Mouse (Mus musculus): ENCODE results near the gene Pla1a. TPM values are rescaled to one million over a fixed set of nuclear protein-coding genes. Genes with fewer than 3 reads are reported as not detected.

The Pla1a gene
- polyA plus RNA-seq, 1 experiment = 2.3 TPM

DNA sequence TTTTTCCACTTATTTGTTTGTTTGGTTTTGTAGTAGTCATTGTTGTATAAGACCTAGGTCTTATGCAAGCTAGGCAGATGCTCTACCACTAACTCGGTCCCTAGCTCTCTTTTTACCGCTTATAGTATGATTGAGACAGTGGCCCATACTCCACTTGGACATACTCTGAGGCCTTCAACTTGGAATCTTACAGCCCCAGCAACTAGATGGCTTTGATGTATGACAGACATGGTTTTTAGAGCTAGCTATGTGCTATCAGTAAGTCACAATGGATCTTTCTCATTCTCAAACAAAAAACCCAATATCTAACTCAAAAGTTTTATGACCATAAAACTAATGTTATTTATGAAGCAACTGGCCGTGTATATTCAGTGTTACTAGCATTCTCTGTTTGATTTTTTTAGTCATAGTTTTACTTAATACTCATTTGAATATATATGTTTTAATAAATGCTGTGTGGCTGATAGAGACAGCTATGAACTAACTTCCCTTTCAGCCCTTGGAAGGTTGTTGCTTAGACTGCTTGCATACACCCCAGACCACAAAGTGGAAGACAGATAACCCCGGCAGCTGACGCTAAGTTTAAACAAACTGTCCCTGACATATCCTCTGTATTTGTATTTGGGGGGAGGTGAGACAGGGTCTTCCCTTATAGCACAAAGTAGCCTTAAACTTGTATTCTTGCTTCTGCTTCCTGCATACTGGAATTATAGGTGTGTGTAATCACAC lies 78.6 kb downstream of the Pla1a start:
- no peaks in the 10 kb centered on the region for H3K4me1 ChIP-seq (ENCODE audit: control insufficient read depth, insufficient read depth, low read length)
- no peak overlapping the region for H3K4me3 ChIP-seq (ENCODE audit: insufficient read depth, low read length)
- TF ChIP-seq POLR2A (IDR thresholded peaks at IDR 0.05; ENCODE audit: extremely low read depth, insufficient read depth, low read length) = no peak
- no peak for TF ChIP-seq CTCF (IDR thresholded peaks at IDR 0.05; ENCODE audit: extremely low read depth, insufficient read depth, low read length)
- H3K27ac ChIP-seq (ENCODE audit: insufficient read depth, low read length) = no peak overlapping the region

DNA sequence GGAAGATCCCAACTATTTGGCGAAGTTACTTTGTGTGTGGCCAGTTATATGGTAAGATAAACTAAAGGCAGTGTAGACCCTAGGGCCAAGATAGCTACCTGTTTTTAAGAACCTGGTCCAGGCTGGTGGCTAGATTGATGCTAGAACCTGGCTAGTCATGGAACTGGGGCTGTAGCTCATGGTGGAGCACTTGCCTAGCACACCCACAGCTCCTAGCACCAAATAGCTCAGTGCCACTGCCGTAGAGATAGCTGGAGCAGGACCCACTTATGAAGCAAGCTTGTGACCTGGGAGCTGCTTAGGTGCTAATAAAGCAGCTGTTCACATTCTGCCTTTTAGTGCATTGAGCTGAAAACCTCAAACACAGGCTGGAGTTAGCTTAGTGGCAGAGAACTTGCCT lies 79.3 kb downstream of the Pla1a start:
- TF ChIP-seq CTCF (IDR thresholded peaks at IDR 0.05; ENCODE audit: extremely low read depth, insufficient read depth, low read length) (no peak), POLR2A (IDR thresholded peaks at IDR 0.05; ENCODE audit: extremely low read depth, insufficient read depth, low read length) (no peak)
- Histone ChIP-seq H3K4me3 (ENCODE audit: insufficient read depth, low read length) (no peak overlapping the region), H3K27ac (ENCODE audit: insufficient read depth, low read length) (no peak overlapping the region), H3K4me1 (ENCODE audit: control insufficient read depth, insufficient read depth, low read length) (no peaks in the 10 kb centered on the region)

DNA sequence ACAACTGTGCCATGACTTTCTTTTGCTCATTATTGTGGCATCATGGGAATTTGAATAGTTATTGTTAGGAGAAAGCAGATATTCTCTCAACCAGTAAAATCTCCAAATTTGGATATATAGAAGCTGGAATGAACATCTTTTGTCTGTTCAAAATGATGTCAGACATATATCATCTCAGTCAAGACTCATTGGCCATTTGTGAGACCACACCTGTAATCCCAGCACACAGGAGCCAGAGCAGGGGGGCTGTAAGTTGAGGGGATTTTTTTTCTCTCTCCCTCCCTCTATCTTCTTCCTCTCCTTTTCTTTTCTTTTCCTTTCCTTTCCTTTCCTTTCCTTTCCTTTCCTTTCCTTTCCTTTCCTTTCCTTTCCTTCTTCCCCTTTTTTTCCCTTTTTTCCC lies 80.1 kb downstream of the Pla1a start:
- H3K4me3 ChIP-seq (ENCODE audit: insufficient read depth, low read length) = no peak overlapping the region
- H3K27ac ChIP-seq (ENCODE audit: insufficient read depth, low read length) = no peak overlapping the region

DNA sequence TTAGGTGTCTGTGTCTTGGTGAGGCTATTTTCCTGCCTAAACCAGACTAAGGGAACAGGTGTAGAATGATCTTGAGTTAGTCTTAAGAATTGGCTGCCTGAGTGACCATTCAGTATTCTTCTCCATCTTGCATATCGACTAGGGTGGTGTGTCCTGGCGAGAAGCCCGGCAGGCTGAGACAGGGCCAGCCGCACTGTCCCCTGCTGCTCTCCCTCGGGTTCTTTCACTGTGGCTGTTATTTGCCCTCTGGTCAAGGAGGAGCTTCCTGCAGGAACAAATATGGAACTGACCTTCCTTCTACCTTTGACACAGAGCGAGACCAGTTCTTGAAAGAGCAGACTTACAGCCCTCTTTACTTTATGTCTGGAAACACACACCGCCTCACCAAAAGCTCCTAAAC lies 80.9 kb downstream of the Pla1a start:
- TF ChIP-seq CTCF (IDR thresholded peaks at IDR 0.05; ENCODE audit: extremely low read depth, insufficient read depth, low read length) (no peak), POLR2A (IDR thresholded peaks at IDR 0.05; ENCODE audit: extremely low read depth, insufficient read depth, low read length) (no peak)
- no peak overlapping the region for H3K27ac ChIP-seq (ENCODE audit: insufficient read depth, low read length)
- peaks cover 3% of the 10 kb centered on the region for H3K4me1 ChIP-seq (ENCODE audit: control insufficient read depth, insufficient read depth, low read length)
- no peak overlapping the region for H3K4me3 ChIP-seq (ENCODE audit: insufficient read depth, low read length)

More for the DNA sequence above, 80.1 kb downstream of the Pla1a start:
- TF ChIP-seq POLR2A (IDR thresholded peaks at IDR 0.05; ENCODE audit: extremely low read depth, insufficient read depth, low read length) = no peak
- TF ChIP-seq CTCF (IDR thresholded peaks at IDR 0.05; ENCODE audit: extremely low read depth, insufficient read depth, low read length) = no peak
- H3K4me1 ChIP-seq (ENCODE audit: control insufficient read depth, insufficient read depth, low read length) = peaks cover 2% of the 10 kb centered on the region

DNA sequence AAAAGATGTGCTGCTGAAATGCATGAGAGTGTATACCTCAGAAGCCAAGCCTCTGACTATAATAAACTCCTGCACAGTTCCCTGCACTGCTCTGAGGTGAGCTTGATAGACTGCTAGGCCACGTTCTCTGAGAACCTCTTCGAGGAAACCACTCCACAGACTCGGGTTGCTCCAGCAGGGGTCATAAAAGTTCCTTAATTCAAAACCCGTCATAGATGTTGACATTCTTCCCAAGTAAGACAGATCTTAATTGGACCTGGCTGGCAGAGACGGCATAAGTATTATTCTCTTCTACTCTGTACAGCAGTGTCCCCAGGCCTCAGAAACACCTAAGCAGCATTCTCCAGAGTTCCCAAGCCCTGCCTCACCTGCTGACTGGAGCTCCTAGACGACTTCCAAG lies 82.0 kb downstream of the Pla1a start:
- H3K27ac ChIP-seq (ENCODE audit: insufficient read depth, low read length) = no peak overlapping the region
- peaks cover 3% of the 10 kb centered on the region for H3K4me1 ChIP-seq (ENCODE audit: control insufficient read depth, insufficient read depth, low read length)
- no peak for TF ChIP-seq POLR2A (IDR thresholded peaks at IDR 0.05; ENCODE audit: extremely low read depth, insufficient read depth, low read length)
- no peak for TF ChIP-seq CTCF (IDR thresholded peaks at IDR 0.05; ENCODE audit: extremely low read depth, insufficient read depth, low read length)
- no peak overlapping the region for H3K4me3 ChIP-seq (ENCODE audit: insufficient read depth, low read length)

DNA sequence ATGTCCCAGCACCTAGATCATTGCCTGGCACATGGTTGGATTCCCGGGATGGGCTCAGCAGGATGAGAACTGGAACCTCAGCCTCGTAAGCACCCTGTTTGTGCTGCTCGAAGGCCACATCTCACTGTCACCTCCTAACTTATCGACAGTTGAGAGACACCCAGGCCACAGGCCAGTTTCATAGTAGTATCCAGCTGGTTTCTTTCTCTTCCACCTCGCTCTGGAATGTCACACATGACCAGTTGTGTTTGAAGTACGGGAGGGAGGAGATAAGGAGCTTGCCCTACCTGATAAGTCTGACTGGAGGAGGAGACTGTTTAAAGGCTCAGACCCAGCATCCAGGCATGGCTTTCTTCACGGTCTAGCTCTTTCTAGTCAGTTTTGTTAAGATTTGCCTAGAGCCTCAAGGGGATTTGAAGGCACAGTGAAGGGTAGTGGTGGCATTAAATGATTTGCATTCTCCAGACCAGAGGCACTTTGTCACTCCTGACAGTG lies 82.5 kb downstream of the Pla1a start:
- Histone ChIP-seq H3K4me3 (ENCODE audit: insufficient read depth, low read length) (no peak overlapping the region), H3K27ac (ENCODE audit: insufficient read depth, low read length) (no peak overlapping the region), H3K4me1 (ENCODE audit: control insufficient read depth, insufficient read depth, low read length) (peaks cover 3% of the 10 kb centered on the region)
- TF ChIP-seq CTCF (IDR thresholded peaks at IDR 0.05; ENCODE audit: extremely low read depth, insufficient read depth, low read length) (no peak), POLR2A (IDR thresholded peaks at IDR 0.05; ENCODE audit: extremely low read depth, insufficient read depth, low read length) (no peak)

DNA sequence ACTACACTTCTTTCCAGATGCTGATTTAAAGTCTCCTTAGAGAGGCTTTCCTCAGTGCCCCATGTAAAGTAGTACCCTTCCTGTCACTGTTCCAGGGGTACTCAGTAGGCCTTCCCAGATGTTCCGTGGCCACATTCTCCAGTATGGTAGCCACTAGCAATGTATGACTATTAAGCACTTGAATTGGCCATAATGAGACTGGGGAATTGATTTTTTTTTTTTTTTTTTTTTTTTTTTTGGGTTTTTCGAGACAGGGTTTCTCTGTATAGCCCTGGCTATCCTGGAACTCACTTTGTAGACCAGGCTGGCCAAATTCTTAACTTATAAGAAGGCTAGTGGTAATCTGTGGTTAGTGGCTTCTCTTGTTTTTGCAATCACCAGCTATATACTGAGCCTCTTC lies 83.1 kb downstream of the Pla1a start:
- no peak overlapping the region for H3K4me3 ChIP-seq (ENCODE audit: insufficient read depth, low read length)
- H3K27ac ChIP-seq (ENCODE audit: insufficient read depth, low read length) = no peak overlapping the region
- H3K4me1 ChIP-seq (ENCODE audit: control insufficient read depth, insufficient read depth, low read length) = peaks cover 3% of the 10 kb centered on the region
- TF ChIP-seq POLR2A (IDR thresholded peaks at IDR 0.05; ENCODE audit: extremely low read depth, insufficient read depth, low read length) = no peak

DNA sequence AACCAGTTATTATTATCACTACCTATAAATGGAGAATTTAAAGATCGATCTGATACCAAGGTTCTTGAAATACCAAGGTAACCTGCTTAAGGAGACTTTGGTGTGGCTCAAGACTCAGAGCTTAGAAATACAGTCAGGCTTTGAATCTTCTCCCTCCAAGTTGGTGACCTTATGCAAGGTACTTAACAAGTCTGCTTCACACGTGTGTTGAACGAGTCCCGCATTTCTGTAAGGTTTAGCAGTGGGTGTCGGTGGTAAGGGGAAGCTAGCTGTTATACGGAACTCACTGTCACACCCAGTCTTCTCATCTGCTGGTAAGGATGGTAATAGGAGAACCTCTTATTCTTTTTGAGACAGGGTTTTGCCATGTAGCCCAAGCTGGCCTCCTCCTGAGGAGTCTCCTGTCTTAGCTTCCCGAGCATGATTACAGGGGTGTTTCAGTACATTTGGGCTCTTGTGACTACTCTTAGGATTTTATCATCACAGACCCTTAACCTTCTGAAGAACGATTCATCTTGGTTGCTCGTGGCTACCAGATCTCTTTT lies 84.7 kb downstream of the Pla1a start:
- no peak overlapping the region for H3K27ac ChIP-seq (ENCODE audit: insufficient read depth, low read length)
- H3K4me1 ChIP-seq (ENCODE audit: control insufficient read depth, insufficient read depth, low read length) = peaks cover 3% of the 10 kb centered on the region
- H3K4me3 ChIP-seq (ENCODE audit: insufficient read depth, low read length) = no peak overlapping the region
- no peak for TF ChIP-seq CTCF (IDR thresholded peaks at IDR 0.05; ENCODE audit: extremely low read depth, insufficient read depth, low read length)

DNA sequence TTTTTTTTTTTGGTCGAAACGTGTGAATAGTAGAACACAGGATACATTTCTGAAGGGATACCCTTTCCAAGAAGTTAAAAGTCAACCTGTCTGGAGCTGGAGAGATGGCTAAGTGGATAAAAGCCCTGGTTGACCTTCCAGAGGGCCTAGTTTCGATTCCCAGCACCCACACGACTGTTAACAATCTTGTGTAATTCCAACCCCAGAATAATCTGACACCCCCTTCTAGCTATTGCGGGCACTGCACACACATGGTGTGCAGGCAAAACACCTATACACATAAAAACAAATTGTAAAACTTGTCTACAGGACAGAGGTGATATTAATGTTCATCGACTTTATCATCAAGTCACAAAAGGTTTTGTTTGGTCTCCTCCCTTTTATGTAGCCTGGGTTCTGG lies 85.4 kb downstream of the Pla1a start:
- no peak for TF ChIP-seq POLR2A (IDR thresholded peaks at IDR 0.05; ENCODE audit: extremely low read depth, insufficient read depth, low read length)
- no peak for TF ChIP-seq CTCF (IDR thresholded peaks at IDR 0.05; ENCODE audit: extremely low read depth, insufficient read depth, low read length)
- H3K4me1 ChIP-seq (ENCODE audit: control insufficient read depth, insufficient read depth, low read length) = peaks cover 3% of the 10 kb centered on the region
- peak overlapping the region; percentile 76 for H3K4me3 ChIP-seq (ENCODE audit: insufficient read depth, low read length)
- H3K27ac ChIP-seq (ENCODE audit: insufficient read depth, low read length) = no peak overlapping the region

Measured in cortical plate, adult 2 months (tissue).